Mouse (Mus musculus): ENCODE measurements at regions not wholly inside any gene's neighbourhood (a gene's known extent, or its start where the extent isn't known, plus 50 kb on each side); places are given as distances from the start of the nearest gene placed in this dataset.

- WGBS: 7% methylated on average over 15 of the region's 15 CpGs
- peak; percentile 54 for ATAC-seq
- no peak overlapping the region for H3K9ac ChIP-seq (replicated peaks; ENCODE audit: low read depth, low read length)
- H3K36me3 ChIP-seq (ENCODE audit: control insufficient read depth, insufficient read depth): no peaks in the 10 kb centered on the region
- H3K27me3 ChIP-seq (replicated peaks; ENCODE audit: control insufficient read depth, insufficient read depth, low read length): peaks cover 3% of the 10 kb centered on the region; the same call in 1 of the 2 replicates
- H3K4me2 ChIP-seq (ENCODE audit: low read length): no peak overlapping the region
- no peak overlapping the region for H3K4me3 ChIP-seq (replicated peaks; ENCODE audit: low read length)
- H3K27ac ChIP-seq (ENCODE audit: low read length): 0 out of 2 replicates have a peak overlapping the region, but pooled peaks have one; percentile 13
- no peaks in the 10 kb centered on the region; the same call in 1 of the 2 replicates for H3K9me3 ChIP-seq (ENCODE audit: control insufficient read depth, low read length)
- H3K4me1 ChIP-seq (replicated peaks; ENCODE audit: control insufficient read depth, insufficient read depth, low read length): peaks cover 17% of the 10 kb centered on the region
These were observed 173.3 kb upstream of the A230072I06Rik start for GRCm38 (mm10) chr8:12105106-12105901.

- no peaks in the 10 kb centered on the region for H3K9me3 ChIP-seq (ENCODE audit: control insufficient read depth, low read length)
- H3K27ac ChIP-seq (ENCODE audit: low read length): no peak overlapping the region
- H3K36me3 ChIP-seq (ENCODE audit: control insufficient read depth, insufficient read depth): no peaks in the 10 kb centered on the region
- 77% methylated on average over 5 of the region's 5 CpGs for WGBS
- H3K4me2 ChIP-seq (ENCODE audit: low read length): no peak overlapping the region
- H3K27me3 ChIP-seq (replicated peaks; ENCODE audit: control insufficient read depth, insufficient read depth, low read length): peaks cover 3% of the 10 kb centered on the region; the same call in 1 of the 2 replicates
- H3K9ac ChIP-seq (replicated peaks; ENCODE audit: low read depth, low read length): no peak overlapping the region
- ATAC-seq: no peak
- no peak overlapping the region for H3K4me3 ChIP-seq (replicated peaks; ENCODE audit: low read length)
- peaks cover 17% of the 10 kb centered on the region for H3K4me1 ChIP-seq (replicated peaks; ENCODE audit: control insufficient read depth, insufficient read depth, low read length)
These were observed 170.0 kb upstream of the A230072I06Rik start for GRCm38 (mm10) chr8:12108578-12108977.

- no peaks in the 10 kb centered on the region; the same call in 1 of the 2 replicates for H3K4me1 ChIP-seq (replicated peaks; ENCODE audit: control insufficient read depth, insufficient read depth, low read length)
- no peaks in the 10 kb centered on the region for H3K36me3 ChIP-seq (ENCODE audit: control insufficient read depth, insufficient read depth)
- no peak overlapping the region for H3K4me3 ChIP-seq (replicated peaks; ENCODE audit: low read length)
- H3K4me2 ChIP-seq (ENCODE audit: low read length): no peak overlapping the region
- H3K27ac ChIP-seq (ENCODE audit: low read length): no peak overlapping the region
- H3K9me3 ChIP-seq (ENCODE audit: control insufficient read depth, low read length): no peaks in the 10 kb centered on the region
- peaks cover 3% of the 10 kb centered on the region; the same call in 1 of the 2 replicates for H3K27me3 ChIP-seq (replicated peaks; ENCODE audit: control insufficient read depth, insufficient read depth, low read length)
- WGBS: 88% methylated on average over 10 of the region's 10 CpGs
- H3K9ac ChIP-seq (replicated peaks; ENCODE audit: low read depth, low read length): no peak overlapping the region
- ATAC-seq: no peak
These were observed 167.0 kb upstream of the A230072I06Rik start for GRCm38 (mm10) chr8:12111626-12112025.

- 41% methylated on average over 8 of the region's 8 CpGs for WGBS
- no peaks in the 10 kb centered on the region; the same call in 1 of the 2 replicates for H3K4me1 ChIP-seq (replicated peaks; ENCODE audit: control insufficient read depth, insufficient read depth, low read length)
- no peak overlapping the region for H3K4me2 ChIP-seq (ENCODE audit: low read length)
- no peak overlapping the region for H3K9ac ChIP-seq (replicated peaks; ENCODE audit: low read depth, low read length)
- H3K4me3 ChIP-seq (replicated peaks; ENCODE audit: low read length): no peak overlapping the region
- ATAC-seq: no peak
- no peak overlapping the region for H3K27ac ChIP-seq (ENCODE audit: low read length)
- H3K27me3 ChIP-seq (replicated peaks; ENCODE audit: control insufficient read depth, insufficient read depth, low read length): peaks cover 3% of the 10 kb centered on the region; the same call in 1 of the 2 replicates
- H3K36me3 ChIP-seq (ENCODE audit: control insufficient read depth, insufficient read depth): no peaks in the 10 kb centered on the region
- no peaks in the 10 kb centered on the region for H3K9me3 ChIP-seq (ENCODE audit: control insufficient read depth, low read length)
These were observed 165.6 kb upstream of the A230072I06Rik start for GRCm38 (mm10) chr8:12113023-12113422.

- Histone ChIP-seq H3K4me3 (replicated peaks; ENCODE audit: low read length) (no peak overlapping the region), H3K36me3 (ENCODE audit: control insufficient read depth, insufficient read depth) (no peaks in the 10 kb centered on the region), H3K27ac (ENCODE audit: low read length) (peak overlapping the region; percentile 95), H3K9ac (replicated peaks; ENCODE audit: low read depth, low read length) (peak overlapping the region; percentile 34; the same call in 1 of the 2 replicates), H3K4me2 (ENCODE audit: low read length) (peak overlapping the region; percentile 38), H3K4me1 (replicated peaks; ENCODE audit: control insufficient read depth, insufficient read depth, low read length) (peaks cover 34% of the 10 kb centered on the region), H3K9me3 (ENCODE audit: control insufficient read depth, low read length) (peaks cover 3% of the 10 kb centered on the region; the same call in 1 of the 2 replicates), H3K27me3 (replicated peaks; ENCODE audit: control insufficient read depth, insufficient read depth, low read length) (peaks cover 9% of the 10 kb centered on the region)
- WGBS: 3% methylated on average over 11 of the region's 11 CpGs
- peak; percentile 95 for ATAC-seq
These were observed 152.1 kb upstream of the A230072I06Rik start for GRCm38 (mm10) chr8:12126374-12127001.

- H3K4me1 ChIP-seq (replicated peaks; ENCODE audit: control insufficient read depth, insufficient read depth, low read length): peaks cover 34% of the 10 kb centered on the region
- WGBS: 2% methylated on average over 14 of the region's 14 CpGs
- H3K9me3 ChIP-seq (ENCODE audit: control insufficient read depth, low read length): peaks cover 3% of the 10 kb centered on the region; the same call in 1 of the 2 replicates
- no peaks in the 10 kb centered on the region for H3K36me3 ChIP-seq (ENCODE audit: control insufficient read depth, insufficient read depth)
- H3K4me3 ChIP-seq (replicated peaks; ENCODE audit: low read length): no peak overlapping the region
- peak overlapping the region; percentile 22 for H3K9ac ChIP-seq (replicated peaks; ENCODE audit: low read depth, low read length)
- H3K27ac ChIP-seq (ENCODE audit: low read length): peak overlapping the region; percentile 90
- peaks cover 9% of the 10 kb centered on the region for H3K27me3 ChIP-seq (replicated peaks; ENCODE audit: control insufficient read depth, insufficient read depth, low read length)
- H3K4me2 ChIP-seq (ENCODE audit: low read length): peak overlapping the region; percentile 35
- ATAC-seq: peak; percentile 67
These were observed 151.4 kb upstream of the A230072I06Rik start for GRCm38 (mm10) chr8:12127106-12127800.

GRCm38 (mm10) chr8:12127801-12128490 lies 150.7 kb upstream of the A230072I06Rik start:
- Histone ChIP-seq H3K9me3 (ENCODE audit: control insufficient read depth, low read length) (peaks cover 3% of the 10 kb centered on the region; the same call in 1 of the 2 replicates), H3K27ac (ENCODE audit: low read length) (peak overlapping the region; percentile 90), H3K27me3 (replicated peaks; ENCODE audit: control insufficient read depth, insufficient read depth, low read length) (peaks cover 9% of the 10 kb centered on the region), H3K4me3 (replicated peaks; ENCODE audit: low read length) (no peak overlapping the region), H3K9ac (replicated peaks; ENCODE audit: low read depth, low read length) (peak overlapping the region; percentile 22), H3K4me2 (ENCODE audit: low read length) (peak overlapping the region; percentile 35), H3K36me3 (ENCODE audit: control insufficient read depth, insufficient read depth) (no peaks in the 10 kb centered on the region), H3K4me1 (replicated peaks; ENCODE audit: control insufficient read depth, insufficient read depth, low read length) (peaks cover 34% of the 10 kb centered on the region)
- peak; percentile 26 for ATAC-seq
- WGBS: 5% methylated on average over 4 of the region's 4 CpGs

- Histone ChIP-seq H3K27ac (ENCODE audit: low read length) (no peak overlapping the region), H3K9me3 (ENCODE audit: control insufficient read depth, low read length) (no peaks in the 10 kb centered on the region), H3K4me3 (replicated peaks; ENCODE audit: low read length) (no peak overlapping the region), H3K27me3 (replicated peaks; ENCODE audit: control insufficient read depth, insufficient read depth, low read length) (peaks cover 15% of the 10 kb centered on the region), H3K36me3 (ENCODE audit: control insufficient read depth, insufficient read depth) (no peaks in the 10 kb centered on the region), H3K4me2 (ENCODE audit: low read length) (no peak overlapping the region), H3K4me1 (replicated peaks; ENCODE audit: control insufficient read depth, insufficient read depth, low read length) (peaks cover 38% of the 10 kb centered on the region), H3K9ac (replicated peaks; ENCODE audit: low read depth, low read length) (no peak overlapping the region)
- 49% methylated on average over 5 of the region's 5 CpGs for WGBS
- ATAC-seq: no peak
These were observed 148.0 kb upstream of the A230072I06Rik start for GRCm38 (mm10) chr8:12130591-12130990.
